Mouse (Mus musculus): ENCODE measurements around the gene Tex264. TPM values are rescaled to one million over a fixed set of nuclear protein-coding genes. Genes with fewer than 3 reads are reported as not detected.

Tex264 gene
- polyA plus RNA-seq, 1 experiment from 2014 or later: 47.0 TPM

Other genes starting within 250 kb of the Tex264 start
- gene Acy1, start 247.6 kb downstream of the Tex264 start, polyA plus RNA-seq (2015; fragmentation: Nextera tagmentation; extraction: Ambion mirVana): 17.4 and 18.3 TPM in 2 replicates
- gene Abhd14b, start 238.5 kb downstream of the Tex264 start, polyA plus RNA-seq (2015; fragmentation: Nextera tagmentation; extraction: Ambion mirVana): 9.4 and 13.0 TPM in 2 replicates
- gene Abhd14a, start 238.2 kb downstream of the Tex264 start, polyA plus RNA-seq (2015; fragmentation: Nextera tagmentation; extraction: Ambion mirVana): 15.7 and 19.6 TPM in 2 replicates
- 12.6 and 16.3 TPM in 2 replicates for gene Pcbp4, start 232.6 kb downstream of the Tex264 start, polyA plus RNA-seq (2015; fragmentation: Nextera tagmentation; extraction: Ambion mirVana)
- gene Gpr62, start 220.0 kb downstream of the Tex264 start, polyA plus RNA-seq (2015; fragmentation: Nextera tagmentation; extraction: Ambion mirVana): 0.17 and 0.20 TPM in 2 replicates
- 56.8 and 62.7 TPM in 2 replicates for gene Rrp9, start 210.0 kb downstream of the Tex264 start, polyA plus RNA-seq (2015; fragmentation: Nextera tagmentation; extraction: Ambion mirVana)
- gene Parp3, start 209.0 kb downstream of the Tex264 start, polyA plus RNA-seq (2015; fragmentation: Nextera tagmentation; extraction: Ambion mirVana): 18.0 and 22.3 TPM in 2 replicates
- not detected in 2 replicates for gene Iqcf1, start 186.0 kb downstream of the Tex264 start, polyA plus RNA-seq (2015; fragmentation: Nextera tagmentation; extraction: Ambion mirVana)
- 0.26 and 0.27 TPM in 2 replicates for gene Iqcf5, start 171.4 kb downstream of the Tex264 start, polyA plus RNA-seq (2015; fragmentation: Nextera tagmentation; extraction: Ambion mirVana)
- not detected in 2 replicates for gene Iqcf3, start 124.3 kb downstream of the Tex264 start, polyA plus RNA-seq (2015; fragmentation: Nextera tagmentation; extraction: Ambion mirVana)
- not detected in 2 replicates for gene Iqcf4, start 114.9 kb downstream of the Tex264 start, polyA plus RNA-seq (2015; fragmentation: Nextera tagmentation; extraction: Ambion mirVana)
- gene Iqcf6, start 59.3 kb downstream of the Tex264 start, polyA plus RNA-seq (2015; fragmentation: Nextera tagmentation; extraction: Ambion mirVana): not detected in 2 replicates
- 0.10 and 0.12 TPM in 2 replicates for gene Grm2, start 29.8 kb downstream of the Tex264 start, polyA plus RNA-seq (2015; fragmentation: Nextera tagmentation; extraction: Ambion mirVana)
- gene Rad54l2, start 103.3 kb upstream of the Tex264 start, polyA plus RNA-seq (2015; fragmentation: Nextera tagmentation; extraction: Ambion mirVana): 3.3 and 5.7 TPM in 2 replicates
- 8.6 and 11.6 TPM in 2 replicates for gene Dcaf1, start 135.9 kb upstream of the Tex264 start, polyA plus RNA-seq (2015; fragmentation: Nextera tagmentation; extraction: Ambion mirVana)
- 8.9 and 10.0 TPM in 2 replicates for gene Rbm15b, start 201.5 kb upstream of the Tex264 start, polyA plus RNA-seq (2015; fragmentation: Nextera tagmentation; extraction: Ambion mirVana)
- gene Manf, start 206.1 kb upstream of the Tex264 start, polyA plus RNA-seq (2015; fragmentation: Nextera tagmentation; extraction: Ambion mirVana): 221 and 276 TPM in 2 replicates

Data from thymus, postnatal 0 days (tissue).